Mouse (Mus musculus): ENCODE data around the gene Ntrk3. TPM values are rescaled to one million over a fixed set of nuclear protein-coding genes. Genes with fewer than 3 reads are reported as not detected.

The Ntrk3 gene
- polyA plus RNA-seq, 1 experiment from 2014 or later, result 2.2 TPM

- Histone ChIP-seq H3K27me3 (ENCODE audit: control insufficient read depth, insufficient read depth, low read length) (peaks cover 4% of the 10 kb centered on the region; the same call in 1 of the 2 replicates), H3K9me3 (replicated peaks; ENCODE audit: control insufficient read depth, low read length) (no peaks in the 10 kb centered on the region), H3K4me2 (ENCODE audit: low read depth, low read length) (no peak overlapping the region), H3K4me1 (ENCODE audit: control insufficient read depth, insufficient read depth, low read length) (no peaks in the 10 kb centered on the region), H3K4me3 (ENCODE audit: low read depth, low read length) (no peak overlapping the region), H3K27ac (replicated peaks; ENCODE audit: low read depth, low read length) (no peak overlapping the region), H3K9ac (replicated peaks; ENCODE audit: low read length) (no peak overlapping the region), H3K36me3 (replicated peaks; ENCODE audit: control insufficient read depth, insufficient read depth, low read depth, low read length) (no peaks in the 10 kb centered on the region)
- DNase-seq (ENCODE audit: low spot score), result no peak
- WGBS, result 90% methylated on average over 4 of the region's 4 CpGs
- ATAC-seq (replicated peaks; ENCODE audit: insufficient number of reproducible peaks, low FRiP score, low TSS enrichment, low read depth), result no peak
These were observed 144.9 kb downstream of the Ntrk3 start for GRCm38 (mm10) chr7:78592948-78593347.

GRCm38 (mm10) chr7:78592172-78592571 lies 145.6 kb downstream of the Ntrk3 start:
- Histone ChIP-seq H3K9me3 (replicated peaks; ENCODE audit: control insufficient read depth, low read length) (no peaks in the 10 kb centered on the region), H3K4me2 (ENCODE audit: low read depth, low read length) (no peak overlapping the region), H3K9ac (replicated peaks; ENCODE audit: low read length) (no peak overlapping the region), H3K4me1 (ENCODE audit: control insufficient read depth, insufficient read depth, low read length) (no peaks in the 10 kb centered on the region), H3K4me3 (ENCODE audit: low read depth, low read length) (no peak overlapping the region), H3K27ac (replicated peaks; ENCODE audit: low read depth, low read length) (no peak overlapping the region), H3K27me3 (ENCODE audit: control insufficient read depth, insufficient read depth, low read length) (no peaks in the 10 kb centered on the region; the same call in 1 of the 2 replicates), H3K36me3 (replicated peaks; ENCODE audit: control insufficient read depth, insufficient read depth, low read depth, low read length) (no peaks in the 10 kb centered on the region)
- ATAC-seq (replicated peaks; ENCODE audit: insufficient number of reproducible peaks, low FRiP score, low TSS enrichment, low read depth) (no peak), DNase-seq (ENCODE audit: low spot score) (no peak)
- 50% methylated on average over 1 of the region's 1 CpGs for WGBS

- H3K27me3 ChIP-seq (ENCODE audit: control insufficient read depth, insufficient read depth, low read length), result peaks cover 3% of the 10 kb centered on the region
- WGBS, result 74% methylated on average over 7 of the region's 7 CpGs
- no peak for ATAC-seq (replicated peaks; ENCODE audit: insufficient number of reproducible peaks, low FRiP score, low TSS enrichment, low read depth)
- H3K4me3 ChIP-seq (ENCODE audit: low read depth, low read length), result no peak overlapping the region
- DNase-seq (ENCODE audit: low spot score), result no peak
- H3K36me3 ChIP-seq (replicated peaks; ENCODE audit: control insufficient read depth, insufficient read depth, low read depth, low read length), result no peaks in the 10 kb centered on the region
- no peak overlapping the region for H3K27ac ChIP-seq (replicated peaks; ENCODE audit: low read depth, low read length)
- H3K4me2 ChIP-seq (ENCODE audit: low read depth, low read length), result no peak overlapping the region
- H3K4me1 ChIP-seq (ENCODE audit: control insufficient read depth, insufficient read depth, low read length), result no peaks in the 10 kb centered on the region
- H3K9me3 ChIP-seq (replicated peaks; ENCODE audit: control insufficient read depth, low read length), result no peaks in the 10 kb centered on the region
- H3K9ac ChIP-seq (replicated peaks; ENCODE audit: low read length), result no peak overlapping the region
These were observed 148.0 kb downstream of the Ntrk3 start for GRCm38 (mm10) chr7:78589766-78590165.

GRCm38 (mm10) chr7:78586800-78587199 lies 151.0 kb downstream of the Ntrk3 start:
- Histone ChIP-seq H3K27ac (replicated peaks; ENCODE audit: low read depth, low read length) (no peak overlapping the region), H3K9me3 (replicated peaks; ENCODE audit: control insufficient read depth, low read length) (no peaks in the 10 kb centered on the region), H3K36me3 (replicated peaks; ENCODE audit: control insufficient read depth, insufficient read depth, low read depth, low read length) (no peaks in the 10 kb centered on the region), H3K4me2 (ENCODE audit: low read depth, low read length) (no peak overlapping the region), H3K9ac (replicated peaks; ENCODE audit: low read length) (no peak overlapping the region), H3K4me3 (ENCODE audit: low read depth, low read length) (no peak overlapping the region), H3K27me3 (ENCODE audit: control insufficient read depth, insufficient read depth, low read length) (peaks cover 10% of the 10 kb centered on the region), H3K4me1 (ENCODE audit: control insufficient read depth, insufficient read depth, low read length) (no peaks in the 10 kb centered on the region)
- DNase-seq (ENCODE audit: low spot score) (no peak), ATAC-seq (replicated peaks; ENCODE audit: insufficient number of reproducible peaks, low FRiP score, low TSS enrichment, low read depth) (no peak)
- WGBS, result 37% methylated on average over 3 of the region's 3 CpGs

- Histone ChIP-seq H3K9ac (replicated peaks; ENCODE audit: low read length) (no peak overlapping the region), H3K4me2 (ENCODE audit: low read depth, low read length) (no peak overlapping the region), H3K27me3 (ENCODE audit: control insufficient read depth, insufficient read depth, low read length) (peaks cover 12% of the 10 kb centered on the region), H3K9me3 (replicated peaks; ENCODE audit: control insufficient read depth, low read length) (no peaks in the 10 kb centered on the region), H3K4me1 (ENCODE audit: control insufficient read depth, insufficient read depth, low read length) (no peaks in the 10 kb centered on the region), H3K36me3 (replicated peaks; ENCODE audit: control insufficient read depth, insufficient read depth, low read depth, low read length) (no peaks in the 10 kb centered on the region), H3K27ac (replicated peaks; ENCODE audit: low read depth, low read length) (no peak overlapping the region), H3K4me3 (ENCODE audit: low read depth, low read length) (no peak overlapping the region)
- 30% methylated on average over 7 of the region's 7 CpGs for WGBS
- DNase-seq (ENCODE audit: low spot score) (no peak), ATAC-seq (replicated peaks; ENCODE audit: insufficient number of reproducible peaks, low FRiP score, low TSS enrichment, low read depth) (no peak)
These were observed 151.9 kb downstream of the Ntrk3 start for GRCm38 (mm10) chr7:78585960-78586359.

GRCm38 (mm10) chr7:78584936-78585335 lies 152.9 kb downstream of the Ntrk3 start:
- Histone ChIP-seq H3K9ac (replicated peaks; ENCODE audit: low read length) (no peak overlapping the region), H3K9me3 (replicated peaks; ENCODE audit: control insufficient read depth, low read length) (no peaks in the 10 kb centered on the region), H3K4me1 (ENCODE audit: control insufficient read depth, insufficient read depth, low read length) (no peaks in the 10 kb centered on the region), H3K27me3 (ENCODE audit: control insufficient read depth, insufficient read depth, low read length) (peaks cover 20% of the 10 kb centered on the region), H3K4me3 (ENCODE audit: low read depth, low read length) (no peak overlapping the region), H3K4me2 (ENCODE audit: low read depth, low read length) (no peak overlapping the region), H3K27ac (replicated peaks; ENCODE audit: low read depth, low read length) (no peak overlapping the region), H3K36me3 (replicated peaks; ENCODE audit: control insufficient read depth, insufficient read depth, low read depth, low read length) (no peaks in the 10 kb centered on the region)
- ATAC-seq (replicated peaks; ENCODE audit: insufficient number of reproducible peaks, low FRiP score, low TSS enrichment, low read depth) (no peak), DNase-seq (ENCODE audit: low spot score) (no peak)
- 71% methylated on average over 2 of the region's 2 CpGs for WGBS

GRCm38 (mm10) chr7:78584499-78584898 lies 153.3 kb downstream of the Ntrk3 start:
- Histone ChIP-seq H3K4me1 (ENCODE audit: control insufficient read depth, insufficient read depth, low read length) (no peaks in the 10 kb centered on the region), H3K4me3 (ENCODE audit: low read depth, low read length) (no peak overlapping the region), H3K9me3 (replicated peaks; ENCODE audit: control insufficient read depth, low read length) (no peaks in the 10 kb centered on the region), H3K36me3 (replicated peaks; ENCODE audit: control insufficient read depth, insufficient read depth, low read depth, low read length) (no peaks in the 10 kb centered on the region), H3K4me2 (ENCODE audit: low read depth, low read length) (no peak overlapping the region), H3K27me3 (ENCODE audit: control insufficient read depth, insufficient read depth, low read length) (peaks cover 25% of the 10 kb centered on the region), H3K9ac (replicated peaks; ENCODE audit: low read length) (no peak overlapping the region), H3K27ac (replicated peaks; ENCODE audit: low read depth, low read length) (no peak overlapping the region)
- 12% methylated on average over 3 of the region's 3 CpGs for WGBS
- no peak for ATAC-seq (replicated peaks; ENCODE audit: insufficient number of reproducible peaks, low FRiP score, low TSS enrichment, low read depth)
- no peak for DNase-seq (ENCODE audit: low spot score)

- Histone ChIP-seq H3K4me3 (ENCODE audit: low read depth, low read length) (no peak overlapping the region), H3K9me3 (replicated peaks; ENCODE audit: control insufficient read depth, low read length) (no peaks in the 10 kb centered on the region), H3K27me3 (ENCODE audit: control insufficient read depth, insufficient read depth, low read length) (peaks cover 33% of the 10 kb centered on the region), H3K4me2 (ENCODE audit: low read depth, low read length) (no peak overlapping the region), H3K27ac (replicated peaks; ENCODE audit: low read depth, low read length) (no peak overlapping the region), H3K4me1 (ENCODE audit: control insufficient read depth, insufficient read depth, low read length) (0 out of 2 replicates have a peak, but pooled peaks cover 3% of the 10 kb centered on the region), H3K36me3 (replicated peaks; ENCODE audit: control insufficient read depth, insufficient read depth, low read depth, low read length) (no peaks in the 10 kb centered on the region), H3K9ac (replicated peaks; ENCODE audit: low read length) (no peak overlapping the region)
- 59% methylated on average over 6 of the region's 6 CpGs for WGBS
- no peak for ATAC-seq (replicated peaks; ENCODE audit: insufficient number of reproducible peaks, low FRiP score, low TSS enrichment, low read depth)
- DNase-seq (ENCODE audit: low spot score), result no peak
These were observed 154.1 kb downstream of the Ntrk3 start for GRCm38 (mm10) chr7:78583678-78584077.

Data from embryonic facial prominence, embryonic 11.5 days (tissue).